Mouse (Mus musculus): ENCODE data around the gene Tmem160.

Tmem160 gene

GRCm38 (mm10) chr7:16441241-16441640, 11.3 kb upstream of the Tmem160 start:
- no peak for DNase-seq (ENCODE audit: low spot score in 2 of 2)

GRCm38 (mm10) chr7:16451656-16452055, 923 bp upstream of the Tmem160 start:
- DNase-seq (ENCODE audit: low spot score in 2 of 2), result no peak

- DNase-seq (ENCODE audit: low spot score in 2 of 2), result peak; percentile 49 to 78
These were observed 636 bp downstream of the Tmem160 start for GRCm38 (mm10) chr7:16453118-16453711.

- no peak for DNase-seq (ENCODE audit: low spot score in 2 of 2)
These were observed 2.4 kb downstream of the Tmem160 start for GRCm38 (mm10) chr7:16455016-16455415.

- no peak for DNase-seq (ENCODE audit: low spot score in 2 of 2)
These were observed 3.7 kb downstream of the Tmem160 start for GRCm38 (mm10) chr7:16456289-16456688.

- DNase-seq (ENCODE audit: low spot score in 2 of 2), result no peak
These were observed 8.0 kb downstream of the Tmem160 start for GRCm38 (mm10) chr7:16460566-16460965.

GRCm38 (mm10) chr7:16461151-16461550, 8.6 kb downstream of the Tmem160 start:
- DNase-seq (ENCODE audit: low spot score in 2 of 2), result no peak

GRCm38 (mm10) chr7:16461705-16462104, 9.1 kb downstream of the Tmem160 start:
- no peak for DNase-seq (ENCODE audit: low spot score in 2 of 2)

GRCm38 (mm10) chr7:16463214-16463613, 10.6 kb downstream of the Tmem160 start:
- DNase-seq (ENCODE audit: low spot score in 2 of 2), result peak; percentile 48 to 68

- DNase-seq (ENCODE audit: low spot score in 2 of 2), result peak in 1 of 2 experiments; percentile 44
These were observed 12.6 kb downstream of the Tmem160 start for GRCm38 (mm10) chr7:16465160-16465559.

GRCm38 (mm10) chr7:16465568-16465967, 13.0 kb downstream of the Tmem160 start:
- DNase-seq (ENCODE audit: low spot score in 2 of 2), result no peak

- DNase-seq (ENCODE audit: low spot score in 2 of 2), result no peak
These were observed 14.0 kb downstream of the Tmem160 start for GRCm38 (mm10) chr7:16466565-16466964.

GRCm38 (mm10) chr7:16468115-16468514, 15.5 kb downstream of the Tmem160 start:
- DNase-seq (ENCODE audit: low spot score in 2 of 2), result no peak

- DNase-seq (ENCODE audit: low spot score in 2 of 2), result no peak
These were observed 19.0 kb downstream of the Tmem160 start for GRCm38 (mm10) chr7:16471549-16471948.

GRCm38 (mm10) chr7:16472116-16472709, 19.6 kb downstream of the Tmem160 start:
- DNase-seq (ENCODE audit: low spot score in 2 of 2), result no peak

- DNase-seq (ENCODE audit: low spot score in 2 of 2), result no peak
These were observed 21.3 kb downstream of the Tmem160 start for GRCm38 (mm10) chr7:16473847-16474246.

- DNase-seq (ENCODE audit: low spot score in 2 of 2), result no peak
These were observed 21.9 kb downstream of the Tmem160 start for GRCm38 (mm10) chr7:16474445-16474844.

GRCm38 (mm10) chr7:16475321-16475720, 22.7 kb downstream of the Tmem160 start:
- no peak for DNase-seq (ENCODE audit: low spot score in 2 of 2)

- DNase-seq (ENCODE audit: low spot score in 2 of 2), result no peak
These were observed 23.4 kb downstream of the Tmem160 start for GRCm38 (mm10) chr7:16475764-16476599.

GRCm38 (mm10) chr7:16476600-16476989, 24.0 kb downstream of the Tmem160 start:
- no peak for DNase-seq (ENCODE audit: low spot score in 2 of 2)

GRCm38 (mm10) chr7:16477628-16478027, 25.0 kb downstream of the Tmem160 start, which contains the start of gene Npas1:
Gene Npas1, minus strand, starts transcription at chr7:16477728.
- no peak for DNase-seq (ENCODE audit: low spot score in 2 of 2)

GRCm38 (mm10) chr7:16488816-16489215, 36.2 kb downstream of the Tmem160 start:
- no peak for DNase-seq (ENCODE audit: low spot score in 2 of 2)

- DNase-seq (ENCODE audit: low spot score in 2 of 2), result no peak
These were observed 37.4 kb downstream of the Tmem160 start for GRCm38 (mm10) chr7:16489948-16490347.

Data from heart, adult 9 months (tissue).